Mouse (Mus musculus) MEL (cell line): ENCODE measurements at regions not wholly inside any gene's neighbourhood (a gene's known extent, or its start where the extent isn't known, plus 50 kb on each side); places are given as distances from the start of the nearest gene placed in this dataset.

Experiments used
- CTCF ChIP-seq, 3 experiments: IDR thresholded peaks in 2 of 3; conservative IDR thresholded peaks in 1 of 3; 2 replicates each; pipeline ENCODE4 v1.5.1; 2011 to 2012; ENCODE audit warnings: low read length in 3 of 3, low read depth in 2 of 3, mild to moderate bottlenecking in 2 of 3, improper control_type of control experiment in 1 of 3, inconsistent platforms in 1 of 3, mixed read lengths in 1 of 3, moderate library complexity in 1 of 3; ENCODE audit not compliant: control insufficient read depth in 1 of 3, insufficient read depth in 1 of 3, poor library complexity in 1 of 3, severe bottlenecking in 1 of 3
- GABPA ChIP-seq: IDR thresholded peaks from 2 replicates; pipeline ENCODE4 v1.6.1; 2012; ENCODE audit warnings: low read depth, mild to moderate bottlenecking, inconsistent platforms, low read length, improper control_type of control experiment, moderate library complexity
- MAZ ChIP-seq: IDR thresholded peaks from 2 replicates; pipeline ENCODE4 v1.6.1; 2012; ENCODE audit warnings: low read depth, mild to moderate bottlenecking, inconsistent platforms, low read length, improper control_type of control experiment
- NELFE ChIP-seq: IDR thresholded peaks from 2 replicates; pipeline ENCODE4 v1.6.1; 2011; ENCODE audit warnings: low read depth, low read length, improper control_type of control experiment
- POLR2A ChIP-seq, 2 experiments: IDR thresholded peaks; 2 replicates each; pipeline ENCODE4 v1.6.1; 2011 to 2012; ENCODE audit warnings: low read length in 2 of 2, mild to moderate bottlenecking in 2 of 2, control low read depth in 1 of 2, improper control_type of control experiment in 1 of 2, low read depth in 1 of 2, moderate library complexity in 1 of 2; ENCODE audit not compliant: control insufficient read depth in 1 of 2, insufficient read depth in 1 of 2, poor library complexity in 1 of 2
- USF1 ChIP-seq: IDR thresholded peaks from 2 replicates; pipeline ENCODE4 v1.6.1; 2014; ENCODE audit warnings: low read depth, mild to moderate bottlenecking, inconsistent platforms, low read length, improper control_type of control experiment, moderate library complexity
- ZMIZ1 ChIP-seq: IDR thresholded peaks from 2 replicates; pipeline ENCODE4 v1.6.1; 2012; ENCODE audit warnings: low read depth, mild to moderate bottlenecking, inconsistent platforms, low read length, improper control_type of control experiment, moderate library complexity

DNA sequence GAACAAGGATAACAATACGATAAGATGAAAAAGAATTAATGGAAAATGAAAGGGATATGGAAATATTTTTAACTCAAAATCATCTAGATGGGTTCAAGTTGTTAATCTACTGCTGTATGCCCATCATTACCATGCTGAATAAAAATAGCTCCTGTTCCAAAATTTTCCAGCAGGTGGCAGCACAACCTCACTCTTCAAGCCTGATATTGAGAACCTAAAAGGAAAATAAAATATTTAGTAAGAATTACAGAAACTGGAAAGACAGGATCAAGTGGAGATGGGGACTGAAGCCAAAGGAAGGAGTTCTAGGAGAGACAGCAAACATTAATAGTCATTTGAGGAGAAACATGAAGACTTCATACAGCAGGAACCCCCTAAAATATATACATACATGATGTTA is 880.7 kb downstream of the Slitrk6 start:
- TF ChIP-seq GABPA (no peak), POLR2A (IDR thresholded peaks at IDR 0.05; ENCODE audit: control insufficient read depth in 1 of 2, insufficient read depth in 1 of 2, low read depth in 1 of 2, low read length in 2 of 2, poor library complexity in 1 of 2) (no peak), NELFE (no peak), USF1 (no peak), CTCF (IDR thresholded peaks at IDR 0.05 in 2 of 3, conservative IDR thresholded peaks at IDR 0.05 in 1 of 3; ENCODE audit: control insufficient read depth in 1 of 3, insufficient read depth in 1 of 3, low read depth in 2 of 3, low read length in 3 of 3, poor library complexity in 1 of 3, severe bottlenecking in 1 of 3) (peak in 1 of 3 experiments; percentile 52; a peak in 2 of 6 replicates), ZMIZ1 (no peak), MAZ (no peak)
